Mouse (Mus musculus): Measurements from ENCODE around the gene Nupl1.

The Nupl1 gene

GRCm38 (mm10) chr14:60238551-60238950, 12.7 kb downstream of the Nupl1 start:
- DNase-seq (ENCODE audit: low spot score in 2 of 2): no peak

GRCm38 (mm10) chr14:60219886-60220285, 31.3 kb downstream of the Nupl1 start:
- no peak for DNase-seq (ENCODE audit: low spot score in 2 of 2)

- DNase-seq (ENCODE audit: low spot score in 2 of 2): no peak
These were observed 33.6 kb downstream of the Nupl1 start for GRCm38 (mm10) chr14:60217616-60218015.

GRCm38 (mm10) chr14:60216125-60216524, 35.1 kb downstream of the Nupl1 start:
- no peak for DNase-seq (ENCODE audit: low spot score in 2 of 2)

GRCm38 (mm10) chr14:60215000-60215399, 36.2 kb downstream of the Nupl1 start:
- no peak for DNase-seq (ENCODE audit: low spot score in 2 of 2)

GRCm38 (mm10) chr14:60214040-60214439, 37.2 kb downstream of the Nupl1 start:
- no peak for DNase-seq (ENCODE audit: low spot score in 2 of 2)

GRCm38 (mm10) chr14:60209166-60209565, 42.1 kb downstream of the Nupl1 start:
- DNase-seq (ENCODE audit: low spot score in 2 of 2): no peak

- DNase-seq (ENCODE audit: low spot score in 2 of 2): no peak
These were observed 46.2 kb downstream of the Nupl1 start for GRCm38 (mm10) chr14:60204993-60205392.

- DNase-seq (ENCODE audit: low spot score in 2 of 2): no peak
These were observed 54.3 kb downstream of the Nupl1 start, which contains the start of gene Atp8a2 for GRCm38 (mm10) chr14:60196884-60197283. Atp8a2 (minus strand) TSS chr14:60197179.

GRCm38 (mm10) chr14:60195999-60196398, 55.2 kb downstream of the Nupl1 start:
- no peak for DNase-seq (ENCODE audit: low spot score in 2 of 2)

GRCm38 (mm10) chr14:60194606-60195005, 56.6 kb downstream of the Nupl1 start:
- no peak for DNase-seq (ENCODE audit: low spot score in 2 of 2)

GRCm38 (mm10) chr14:60189771-60190170, 61.5 kb downstream of the Nupl1 start:
- no peak for DNase-seq (ENCODE audit: low spot score in 2 of 2)

- no peak for DNase-seq (ENCODE audit: low spot score in 2 of 2)
These were observed 62.9 kb downstream of the Nupl1 start for GRCm38 (mm10) chr14:60188201-60188825.

- DNase-seq (ENCODE audit: low spot score in 2 of 2): no peak
These were observed 69.9 kb downstream of the Nupl1 start for GRCm38 (mm10) chr14:60181306-60181705.

GRCm38 (mm10) chr14:60178571-60178955, 72.7 kb downstream of the Nupl1 start:
- no peak for DNase-seq (ENCODE audit: low spot score in 2 of 2)

GRCm38 (mm10) chr14:60177614-60178570, 73.3 kb downstream of the Nupl1 start:
- DNase-seq (ENCODE audit: low spot score in 2 of 2): peak in 1 of 2 experiments; percentile 13

GRCm38 (mm10) chr14:60176891-60177613, 74.2 kb downstream of the Nupl1 start:
- DNase-seq (ENCODE audit: low spot score in 2 of 2): peak in 1 of 2 experiments; percentile 5

GRCm38 (mm10) chr14:60176469-60176890, 74.8 kb downstream of the Nupl1 start:
- DNase-seq (ENCODE audit: low spot score in 2 of 2): no peak

GRCm38 (mm10) chr14:60172286-60173055, 78.8 kb downstream of the Nupl1 start:
- DNase-seq (ENCODE audit: low spot score in 2 of 2): no peak

- DNase-seq (ENCODE audit: low spot score in 2 of 2): no peak
These were observed 80.2 kb downstream of the Nupl1 start for GRCm38 (mm10) chr14:60170845-60171610.

- DNase-seq (ENCODE audit: low spot score in 2 of 2): no peak
These were observed 87.9 kb downstream of the Nupl1 start for GRCm38 (mm10) chr14:60163367-60163766.
